Mouse (Mus musculus) embryonic facial prominence, embryonic 12.5 days (tissue): Measurements from ENCODE around the gene Jak1. TPM values are rescaled to one million over a fixed set of nuclear protein-coding genes. Genes with fewer than 3 reads are reported as not detected.

ENCODE experiments used
- ATAC-seq: fragments of 200-750 bp; cut with Nextera tagmentation; 2 replicates; pipeline ENCODE4 v1.8.0; 2017; ENCODE audit not compliant: insufficient number of reproducible peaks, insufficient read depth, low FRiP score, low TSS enrichment
- H3K27ac ChIP-seq: fragments of 300-500 bp; sonication (generic); 2 replicates; pipeline ENCODE4 v1.5.1; 2016; ENCODE audit warnings: mild to moderate bottlenecking
- H3K27me3 ChIP-seq: fragments of 300-500 bp; sonication (generic); 2 replicates; pipeline ENCODE4 v1.6.1; 2016; ENCODE audit warnings: mild to moderate bottlenecking, moderate library complexity
- H3K36me3 ChIP-seq: fragments of 300-500 bp; sonication (generic); 2 replicates; pipeline ENCODE4 v1.6.1; 2016; ENCODE audit warnings: mild to moderate bottlenecking
- H3K4me1 ChIP-seq: fragments of 300-500 bp; sonication (generic); 2 replicates; pipeline ENCODE4 v1.6.1; 2016
- H3K4me2 ChIP-seq: fragments of 300-500 bp; sonication (generic); replicated peaks from 2 replicates; pipeline ENCODE4 v1.6.1; 2016; ENCODE audit warnings: mild to moderate bottlenecking, moderate library complexity
- H3K4me3 ChIP-seq: fragments of 300-500 bp; sonication (generic); 2 replicates; pipeline ENCODE4 v1.5.1; 2016; ENCODE audit warnings: mild to moderate bottlenecking
- H3K9ac ChIP-seq: fragments of 300-500 bp; sonication (generic); 2 replicates; pipeline ENCODE4 v1.6.1; 2016; ENCODE audit warnings: mild to moderate bottlenecking, moderate library complexity
- H3K9me3 ChIP-seq: fragments of 300-500 bp; sonication (generic); 2 replicates; pipeline ENCODE4 v1.6.1; 2016; ENCODE audit warnings: mild to moderate bottlenecking, moderate library complexity
- WGBS: fragments of 180-500 bp; shearing (Covaris S2); methylation state at CpG from one replicate; pipeline ENCODE4 v1.1.7; 2016; 5-methylcytosine and 5-hydroxymethylcytosine counted together
- polyA plus RNA-seq: library from polyadenylated mRNA; unstranded; fragments of >200 nt; fragmentation: Nextera tagmentation; extraction: Ambion mirVana; gene quantifications from 2 replicates; pipeline ENCODE4 v1.2.1, GENCODE M21; 2016

The Jak1 gene
- polyA plus RNA-seq, 1 experiment from 2014 or later: 74.8 TPM

DNA sequence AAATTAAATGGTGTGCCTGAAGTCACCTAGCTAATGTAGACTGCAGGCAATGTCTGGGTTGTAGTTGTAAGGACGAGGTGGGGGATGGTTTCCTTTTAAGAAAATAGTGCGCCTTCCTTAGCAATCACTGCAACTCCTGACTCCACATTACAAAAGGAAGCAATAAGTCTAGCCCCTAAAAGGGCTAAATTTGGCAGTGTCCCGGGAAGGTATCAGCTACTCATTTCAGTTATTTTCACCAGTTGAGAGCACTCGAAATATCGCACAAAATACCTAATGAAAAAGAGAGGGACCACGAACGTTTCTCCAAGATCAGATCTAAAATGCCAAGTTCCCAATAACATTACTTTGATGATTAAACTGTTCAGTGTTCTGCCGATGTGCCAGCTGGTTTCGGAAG, 28.6 kb upstream of the Jak1 start:
- WGBS: 46% methylated on average over 9 of the region's 9 CpGs
- ATAC-seq: no peak
- Histone ChIP-seq H3K9ac (no peak overlapping the region), H3K36me3 (no peaks in the 10 kb centered on the region), H3K4me3 (no peak overlapping the region), H3K27me3 (peaks cover 18% of the 10 kb centered on the region), H3K4me2 (peak overlapping the region; percentile 78), H3K27ac (no peak overlapping the region), H3K9me3 (no peaks in the 10 kb centered on the region), H3K4me1 (peaks cover 7% of the 10 kb centered on the region)

DNA sequence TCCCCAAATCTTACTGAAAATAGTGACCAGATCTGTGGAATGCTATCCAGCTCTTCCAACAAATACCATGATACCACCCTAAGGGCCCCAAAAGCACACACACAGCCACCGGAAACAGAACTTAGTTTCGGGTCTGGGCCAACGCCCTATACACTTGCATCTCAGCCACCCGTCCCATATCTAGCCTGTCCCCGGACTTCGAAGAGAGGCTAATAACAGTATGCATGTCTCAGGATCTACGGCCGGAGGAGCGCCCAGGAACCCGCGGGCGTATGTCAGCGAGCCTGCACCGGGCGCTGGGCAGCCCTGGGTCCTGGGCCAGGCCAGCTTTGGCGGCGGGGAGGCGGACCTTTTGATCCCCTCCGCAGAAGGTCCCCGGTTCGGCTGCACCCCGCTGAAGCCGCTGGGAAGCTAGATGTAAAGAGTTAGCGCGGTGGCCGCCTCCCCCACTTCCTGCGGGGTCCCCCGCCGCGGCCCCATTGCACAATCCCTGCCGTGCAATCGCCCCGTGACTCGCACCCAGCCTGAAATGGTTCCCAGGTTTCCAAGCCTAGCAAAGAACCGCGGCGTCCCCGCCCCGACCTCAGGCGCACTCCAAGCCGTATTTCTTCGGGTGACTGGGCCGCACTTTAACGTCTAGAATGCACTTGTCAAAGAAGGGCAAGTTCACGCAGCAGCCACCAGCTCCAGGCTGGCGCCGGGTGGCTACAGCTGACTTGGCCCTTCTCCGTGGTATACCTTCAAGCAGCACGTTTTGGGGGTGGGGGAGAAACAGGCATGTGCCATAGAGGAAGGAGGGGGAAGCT, 27.9 kb upstream of the Jak1 start:
- peaks cover 7% of the 10 kb centered on the region for H3K4me1 ChIP-seq
- WGBS: 1% methylated on average over 49 of the region's 49 CpGs
- no peaks in the 10 kb centered on the region for H3K36me3 ChIP-seq
- peak; percentile 72; the same call in 1 of the 2 replicates for ATAC-seq
- peaks cover 18% of the 10 kb centered on the region for H3K27me3 ChIP-seq
- peak overlapping the region; percentile 78 for H3K4me2 ChIP-seq
- peak overlapping the region; percentile 56 for H3K9ac ChIP-seq
- H3K9me3 ChIP-seq: no peaks in the 10 kb centered on the region
- peak overlapping the region; percentile 47 for H3K4me3 ChIP-seq
- no peak overlapping the region for H3K27ac ChIP-seq

DNA sequence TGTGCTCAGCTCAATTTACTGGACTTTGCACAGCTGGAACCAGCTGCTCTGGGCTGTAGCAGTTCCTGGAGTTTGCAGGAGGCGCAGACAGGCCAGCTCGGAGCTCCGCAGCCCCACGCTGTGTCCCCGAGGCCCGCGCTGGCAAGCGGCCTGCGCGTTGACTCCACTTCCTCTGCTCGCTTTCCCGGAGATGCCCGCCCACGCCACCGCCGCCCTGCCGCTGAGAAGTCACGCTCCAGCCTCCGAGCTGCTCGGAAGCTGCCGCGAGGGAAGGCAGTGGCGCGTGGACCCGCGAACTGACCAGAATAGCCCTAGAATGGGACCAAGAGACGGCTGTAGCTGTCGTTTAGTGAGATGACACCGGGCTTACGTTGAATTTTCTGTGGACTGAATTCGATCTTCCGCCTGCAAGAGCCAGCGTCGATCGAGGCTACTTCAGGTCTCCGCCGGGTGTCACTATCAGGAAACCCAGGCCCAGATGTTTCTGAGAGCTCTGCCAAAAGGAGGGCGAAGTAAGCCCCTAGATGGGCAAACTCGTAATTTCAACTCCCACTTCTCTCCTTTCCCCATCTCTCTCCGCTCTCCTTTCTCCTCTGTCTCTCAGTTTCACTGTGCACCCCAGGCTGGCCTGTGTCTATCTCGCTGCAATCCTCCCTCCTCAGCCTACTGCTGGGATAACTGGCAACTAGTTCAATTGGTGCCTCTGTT, 27.1 kb upstream of the Jak1 start:
- Histone ChIP-seq H3K9me3 (no peaks in the 10 kb centered on the region), H3K4me3 (peak overlapping the region; percentile 47), H3K4me2 (peak overlapping the region; percentile 78), H3K36me3 (no peaks in the 10 kb centered on the region), H3K27ac (no peak overlapping the region; the same call in 1 of the 2 replicates), H3K9ac (peak overlapping the region; percentile 56), H3K4me1 (peaks cover 7% of the 10 kb centered on the region), H3K27me3 (peaks cover 18% of the 10 kb centered on the region)
- WGBS: 2% methylated on average over 41 of the region's 41 CpGs
- ATAC-seq: peak; percentile 59; the same call in 1 of the 2 replicates

DNA sequence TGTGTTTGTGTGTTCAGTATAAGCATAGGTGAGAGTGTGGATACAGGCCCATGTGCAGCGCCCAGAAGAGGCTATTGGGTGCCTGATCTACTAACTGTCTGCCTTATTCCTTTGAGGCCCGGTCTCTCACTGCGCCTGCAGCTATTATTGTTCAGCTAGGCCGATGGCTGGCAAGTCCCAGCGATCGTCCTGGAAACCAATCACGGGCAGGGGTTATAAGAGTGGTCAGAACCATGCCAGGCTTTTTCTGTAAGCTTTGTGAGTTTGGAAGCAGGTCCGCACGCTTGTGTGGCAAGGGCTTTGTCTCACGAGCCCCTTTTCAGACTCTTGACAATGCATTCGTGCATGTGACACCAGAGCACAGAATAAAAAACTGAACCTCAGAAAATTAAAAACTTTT, 23.2 kb upstream of the Jak1 start:
- Histone ChIP-seq H3K4me3 (no peak overlapping the region), H3K9me3 (no peaks in the 10 kb centered on the region), H3K9ac (no peak overlapping the region), H3K27ac (no peak overlapping the region), H3K4me1 (peaks cover 7% of the 10 kb centered on the region), H3K4me2 (no peak overlapping the region), H3K27me3 (peaks cover 18% of the 10 kb centered on the region), H3K36me3 (no peaks in the 10 kb centered on the region)
- ATAC-seq: no peak
- 77% methylated on average over 11 of the region's 11 CpGs for WGBS

DNA sequence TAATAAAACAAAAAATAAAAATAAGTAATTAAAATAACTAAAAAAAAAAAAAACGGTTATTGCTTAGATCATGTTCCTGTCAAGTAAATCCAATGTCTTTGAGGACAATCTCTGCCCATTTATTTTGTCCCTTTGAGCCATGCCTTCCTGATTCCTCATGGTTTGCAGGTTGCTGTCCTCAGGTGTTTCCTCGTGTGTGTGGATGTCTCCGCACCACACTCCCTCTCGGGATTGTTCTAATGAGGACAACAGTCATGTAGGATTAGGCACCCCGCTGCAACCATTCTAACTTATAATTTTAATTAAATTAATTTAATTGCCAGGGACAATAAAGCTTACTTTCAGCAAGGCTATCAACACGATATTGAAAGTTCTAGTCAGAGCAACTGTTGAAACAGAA, 21.5 kb upstream of the Jak1 start:
- H3K9ac ChIP-seq: no peak overlapping the region
- no peak overlapping the region for H3K27ac ChIP-seq
- no peak overlapping the region for H3K4me2 ChIP-seq
- no peaks in the 10 kb centered on the region for H3K9me3 ChIP-seq
- WGBS: 72% methylated on average over 6 of the region's 6 CpGs
- peaks cover 9% of the 10 kb centered on the region for H3K27me3 ChIP-seq
- H3K4me1 ChIP-seq: no peaks in the 10 kb centered on the region
- H3K4me3 ChIP-seq: no peak overlapping the region
- no peaks in the 10 kb centered on the region for H3K36me3 ChIP-seq
- ATAC-seq: no peak

DNA sequence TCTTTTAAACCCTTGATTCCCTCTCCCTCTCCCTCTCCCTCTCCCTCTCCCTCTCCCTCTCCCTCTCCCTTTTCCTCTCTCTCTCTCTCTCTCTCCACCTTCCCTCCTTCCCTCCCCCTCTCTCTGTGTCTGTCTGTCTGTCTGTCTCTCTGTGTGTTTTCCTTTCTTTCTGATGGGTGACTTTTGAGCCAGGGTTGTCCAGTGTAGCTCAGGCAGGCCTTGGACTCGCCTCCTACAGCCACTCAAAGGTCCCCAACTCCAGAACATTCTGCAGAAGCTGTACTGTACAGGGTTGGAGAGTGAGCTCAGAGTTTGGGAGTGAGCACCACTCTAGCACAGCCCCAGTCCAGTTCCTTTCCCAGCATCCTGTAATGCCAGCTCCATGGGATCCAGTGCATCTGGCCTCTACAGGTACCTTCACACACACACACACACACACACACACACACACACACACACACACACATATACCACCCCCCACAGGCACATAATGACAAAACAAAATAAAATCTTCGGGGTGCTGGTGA, 20.9 kb upstream of the Jak1 start:
- Histone ChIP-seq H3K9me3 (no peaks in the 10 kb centered on the region), H3K9ac (no peak overlapping the region), H3K4me2 (no peak overlapping the region), H3K27me3 (peaks cover 6% of the 10 kb centered on the region), H3K4me3 (no peak overlapping the region), H3K36me3 (no peaks in the 10 kb centered on the region), H3K27ac (no peak overlapping the region), H3K4me1 (no peaks in the 10 kb centered on the region)
- ATAC-seq: peak; percentile 72; the same call in 1 of the 2 replicates
- WGBS: 55% methylated on average over 2 of the region's 2 CpGs

DNA sequence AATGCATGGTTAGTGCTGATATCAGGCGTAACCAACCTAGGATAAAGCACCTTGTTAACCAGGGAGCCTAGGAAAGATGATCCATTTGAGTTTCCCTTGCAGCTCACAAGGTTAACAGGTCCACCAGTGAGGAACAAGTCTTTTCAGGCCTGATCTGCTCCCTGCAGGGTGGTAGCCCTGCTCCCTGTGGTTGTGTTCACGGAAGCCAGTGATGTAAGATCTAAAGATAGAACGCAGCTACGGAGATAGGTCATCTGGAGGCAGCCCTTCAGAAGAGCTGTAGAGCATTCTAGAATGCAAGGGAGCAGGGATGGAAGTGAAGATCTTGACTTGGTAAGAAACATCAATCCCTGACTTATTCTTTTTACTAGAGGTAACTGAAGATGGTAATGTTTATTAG, 18.9 kb upstream of the Jak1 start:
- Histone ChIP-seq H3K9ac (no peak overlapping the region), H3K36me3 (no peaks in the 10 kb centered on the region), H3K9me3 (no peaks in the 10 kb centered on the region), H3K27me3 (peaks cover 5% of the 10 kb centered on the region), H3K27ac (no peak overlapping the region), H3K4me2 (no peak overlapping the region), H3K4me1 (no peaks in the 10 kb centered on the region), H3K4me3 (no peak overlapping the region)
- no peak for ATAC-seq
- 79% methylated on average over 4 of the region's 4 CpGs for WGBS

DNA sequence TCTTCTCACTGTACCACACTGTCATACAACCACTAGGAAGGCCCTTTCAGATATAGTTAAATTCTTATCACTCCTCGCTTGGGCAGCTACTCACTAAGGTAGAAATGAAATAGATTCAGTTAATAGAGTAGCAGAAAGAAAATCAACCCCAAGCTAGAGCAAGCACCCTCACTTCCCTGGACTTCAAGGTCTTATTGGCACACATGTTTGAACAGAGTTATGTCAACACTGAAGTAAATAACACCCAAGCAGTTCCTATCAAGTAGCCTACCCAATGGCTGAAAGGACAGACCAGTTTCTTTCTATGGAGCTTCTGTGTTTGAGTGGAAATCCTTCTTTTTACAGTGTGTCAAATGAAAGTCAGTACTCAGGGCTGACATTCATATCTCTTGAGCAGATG, 17.2 kb upstream of the Jak1 start:
- H3K4me3 ChIP-seq: no peak overlapping the region
- no peaks in the 10 kb centered on the region for H3K4me1 ChIP-seq
- no peaks in the 10 kb centered on the region for H3K9me3 ChIP-seq
- no peaks in the 10 kb centered on the region for H3K36me3 ChIP-seq
- no peak for ATAC-seq
- H3K27ac ChIP-seq: no peak overlapping the region
- no peak overlapping the region for H3K4me2 ChIP-seq
- H3K9ac ChIP-seq: no peak overlapping the region
- 67% methylated on average over 1 of the region's 1 CpGs for WGBS
- peaks cover 5% of the 10 kb centered on the region for H3K27me3 ChIP-seq

DNA sequence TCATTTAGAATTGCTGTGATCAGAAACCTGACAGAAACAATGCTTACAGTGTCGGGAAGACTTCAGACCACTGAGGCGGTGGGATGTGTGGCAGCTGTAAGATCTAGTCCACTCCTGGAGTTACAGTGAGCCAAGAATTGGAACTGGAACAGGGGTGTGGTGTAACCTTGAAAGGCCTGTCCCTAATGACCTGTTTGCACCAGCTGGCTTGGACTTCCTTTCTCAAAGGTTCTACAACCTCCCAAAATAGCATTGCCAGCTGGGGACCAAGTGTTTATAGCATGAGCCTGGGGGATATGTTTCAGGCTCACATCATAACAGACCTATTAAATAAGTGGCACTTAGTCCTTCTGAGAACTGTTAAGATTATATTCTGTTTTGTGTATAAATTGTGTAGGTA, 15.0 kb upstream of the Jak1 start:
- Histone ChIP-seq H3K27ac (no peak overlapping the region), H3K4me3 (no peak overlapping the region), H3K4me1 (no peaks in the 10 kb centered on the region), H3K27me3 (peaks cover 5% of the 10 kb centered on the region), H3K9ac (no peak overlapping the region), H3K4me2 (no peak overlapping the region), H3K9me3 (no peaks in the 10 kb centered on the region), H3K36me3 (no peaks in the 10 kb centered on the region)
- WGBS: 61% methylated on average over 2 of the region's 2 CpGs
- no peak for ATAC-seq

DNA sequence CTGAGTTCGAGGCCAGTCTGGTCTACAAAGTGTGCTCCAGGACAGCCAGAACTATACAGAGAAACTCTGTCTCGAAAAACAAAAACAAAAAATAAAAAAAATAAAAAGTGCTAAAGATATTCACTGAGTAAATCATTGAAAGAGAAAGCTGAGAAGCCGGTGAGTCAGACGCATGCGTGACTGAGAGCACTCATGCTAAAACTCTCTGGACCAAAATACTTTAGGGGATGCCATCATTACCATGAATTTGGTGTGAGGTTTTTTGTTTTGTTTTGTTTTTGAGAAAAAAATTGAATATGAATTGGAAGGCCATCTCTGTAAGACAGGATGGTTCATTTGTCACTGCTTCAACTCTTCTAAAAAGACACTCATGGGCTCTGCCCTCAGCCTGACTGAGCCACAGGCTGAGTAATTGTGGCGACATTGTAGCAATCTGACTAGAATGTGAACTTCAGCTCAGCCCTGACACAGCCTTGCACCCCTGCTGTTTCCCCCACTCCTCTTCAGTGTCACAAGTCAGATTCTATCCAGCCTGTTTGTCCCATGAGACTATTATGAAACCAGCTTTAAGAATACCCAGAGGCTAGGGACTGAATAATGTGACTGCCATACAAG, 11.5 kb upstream of the Jak1 start:
- 83% methylated on average over 6 of the region's 6 CpGs for WGBS
- H3K27ac ChIP-seq: no peak overlapping the region

DNA sequence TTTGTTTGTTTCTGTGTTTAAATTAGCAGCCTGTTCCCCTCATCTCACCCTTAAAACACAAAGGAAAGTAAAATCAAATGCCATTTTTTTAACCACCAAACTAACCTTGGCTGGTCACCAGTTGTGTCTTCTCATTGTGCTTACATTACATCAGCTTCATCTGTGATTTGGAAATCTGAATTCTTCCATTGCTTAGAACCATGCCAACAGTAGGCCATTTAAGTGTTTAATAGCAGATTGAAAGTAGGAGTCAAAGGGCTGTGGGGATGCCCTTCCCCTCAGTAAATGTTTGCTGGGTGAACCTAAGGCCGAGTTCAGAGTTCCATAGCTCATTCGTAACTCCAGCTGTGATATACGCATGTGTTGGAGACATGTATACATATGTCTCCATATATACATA, 10.8 kb upstream of the Jak1 start:
- no peak overlapping the region for H3K27ac ChIP-seq
- WGBS: 88% methylated on average over 3 of the region's 3 CpGs
- no peaks in the 10 kb centered on the region for H3K9me3 ChIP-seq
- no peaks in the 10 kb centered on the region for H3K36me3 ChIP-seq
- H3K4me3 ChIP-seq: no peak overlapping the region
- ATAC-seq: no peak
- no peak overlapping the region for H3K9ac ChIP-seq
- H3K4me1 ChIP-seq: no peaks in the 10 kb centered on the region
- no peaks in the 10 kb centered on the region for H3K27me3 ChIP-seq
- no peak overlapping the region for H3K4me2 ChIP-seq

More for the DNA sequence above, 11.5 kb upstream of the Jak1 start:
- Histone ChIP-seq H3K9ac (no peak overlapping the region), H3K4me3 (no peak overlapping the region), H3K4me2 (no peak overlapping the region), H3K4me1 (no peaks in the 10 kb centered on the region), H3K27me3 (no peaks in the 10 kb centered on the region), H3K36me3 (no peaks in the 10 kb centered on the region), H3K9me3 (no peaks in the 10 kb centered on the region)
- no peak for ATAC-seq
